Mouse (Mus musculus): Measurements from ENCODE around the gene Srcap. TPM values are rescaled to one million over a fixed set of nuclear protein-coding genes. Genes with fewer than 3 reads are reported as not detected.

Gene Srcap
- polyA plus RNA-seq, 1 experiment, result 106 TPM

- Histone ChIP-seq H3K4me3 (ENCODE audit: low read depth, low read length) (no peak overlapping the region), H3K36me3 (ENCODE audit: control insufficient read depth, insufficient read depth, low read length, poor library complexity, severe bottlenecking) (peaks cover 88% of the 10 kb centered on the region), H3K27ac (ENCODE audit: insufficient read depth, low read length) (no peak overlapping the region), H3K9ac (ENCODE audit: low read depth, poor library complexity, severe bottlenecking) (no peak overlapping the region), H3K9me3 (replicated peaks; ENCODE audit: control insufficient read depth, insufficient read depth, low read length, poor library complexity, severe bottlenecking) (no peaks in the 10 kb centered on the region), H3K27me3 (ENCODE audit: control insufficient read depth, insufficient read depth, low read length, poor library complexity, severe bottlenecking) (no peaks in the 10 kb centered on the region), H3K4me1 (ENCODE audit: control insufficient read depth, insufficient read depth, low read length) (no peaks in the 10 kb centered on the region)
- TF ChIP-seq EP300 (IDR thresholded peaks at IDR 0.05; ENCODE audit: insufficient read depth, low read depth, low read length) (no peak), POLR2A (IDR thresholded peaks at IDR 0.05; ENCODE audit: insufficient read depth, low read length) (no peak), CTCF (IDR thresholded peaks at IDR 0.05; ENCODE audit: low read depth, low read length) (no peak)
Measured at GRCm38 (mm10) chr7:127541671-127542070, 29.9 kb downstream of the Srcap start.

- Histone ChIP-seq H3K4me1 (ENCODE audit: control insufficient read depth, insufficient read depth, low read length) (no peaks in the 10 kb centered on the region), H3K27me3 (ENCODE audit: control insufficient read depth, insufficient read depth, low read length, poor library complexity, severe bottlenecking) (no peaks in the 10 kb centered on the region), H3K4me3 (ENCODE audit: low read depth, low read length) (no peak overlapping the region), H3K9me3 (replicated peaks; ENCODE audit: control insufficient read depth, insufficient read depth, low read length, poor library complexity, severe bottlenecking) (no peaks in the 10 kb centered on the region), H3K9ac (ENCODE audit: low read depth, poor library complexity, severe bottlenecking) (no peak overlapping the region), H3K27ac (ENCODE audit: insufficient read depth, low read length) (no peak overlapping the region), H3K36me3 (ENCODE audit: control insufficient read depth, insufficient read depth, low read length, poor library complexity, severe bottlenecking) (peaks cover 73% of the 10 kb centered on the region)
- no peak for TF ChIP-seq EP300 (IDR thresholded peaks at IDR 0.05; ENCODE audit: insufficient read depth, low read depth, low read length)
- no peak for TF ChIP-seq POLR2A (IDR thresholded peaks at IDR 0.05; ENCODE audit: insufficient read depth, low read length)
- TF ChIP-seq CTCF (IDR thresholded peaks at IDR 0.05; ENCODE audit: low read depth, low read length), result no peak
Measured at GRCm38 (mm10) chr7:127549116-127549835, 37.5 kb downstream of the Srcap start.

- TF ChIP-seq EP300 (IDR thresholded peaks at IDR 0.05; ENCODE audit: insufficient read depth, low read depth, low read length) (no peak), CTCF (IDR thresholded peaks at IDR 0.05; ENCODE audit: low read depth, low read length) (no peak), POLR2A (IDR thresholded peaks at IDR 0.05; ENCODE audit: insufficient read depth, low read length) (no peak)
- Histone ChIP-seq H3K27me3 (ENCODE audit: control insufficient read depth, insufficient read depth, low read length, poor library complexity, severe bottlenecking) (no peaks in the 10 kb centered on the region), H3K9me3 (replicated peaks; ENCODE audit: control insufficient read depth, insufficient read depth, low read length, poor library complexity, severe bottlenecking) (no peaks in the 10 kb centered on the region)
Measured at GRCm38 (mm10) chr7:127551558-127551957, 39.8 kb downstream of the Srcap start.

GRCm38 (mm10) chr7:127560580-127560979 lies 48.8 kb downstream of the Srcap start:
- H3K9me3 ChIP-seq (replicated peaks; ENCODE audit: control insufficient read depth, insufficient read depth, low read length, poor library complexity, severe bottlenecking), result no peaks in the 10 kb centered on the region
- peaks cover 25% of the 10 kb centered on the region for H3K36me3 ChIP-seq (ENCODE audit: control insufficient read depth, insufficient read depth, low read length, poor library complexity, severe bottlenecking)
- no peak overlapping the region for H3K27ac ChIP-seq (ENCODE audit: insufficient read depth, low read length)
- no peak overlapping the region for H3K4me3 ChIP-seq (ENCODE audit: low read depth, low read length)
- no peak overlapping the region for H3K9ac ChIP-seq (ENCODE audit: low read depth, poor library complexity, severe bottlenecking)
- H3K27me3 ChIP-seq (ENCODE audit: control insufficient read depth, insufficient read depth, low read length, poor library complexity, severe bottlenecking), result no peaks in the 10 kb centered on the region
- H3K4me1 ChIP-seq (ENCODE audit: control insufficient read depth, insufficient read depth, low read length), result peaks cover 2% of the 10 kb centered on the region
- TF ChIP-seq POLR2A (IDR thresholded peaks at IDR 0.05; ENCODE audit: insufficient read depth, low read length), result no peak
- TF ChIP-seq CTCF (IDR thresholded peaks at IDR 0.05; ENCODE audit: low read depth, low read length), result no peak
- no peak for TF ChIP-seq EP300 (IDR thresholded peaks at IDR 0.05; ENCODE audit: insufficient read depth, low read depth, low read length)

More at GRCm38 (mm10) chr7:127551558-127551957, 39.8 kb downstream of the Srcap start:
- Histone ChIP-seq H3K36me3 (ENCODE audit: control insufficient read depth, insufficient read depth, low read length, poor library complexity, severe bottlenecking) (peaks cover 69% of the 10 kb centered on the region), H3K27ac (ENCODE audit: insufficient read depth, low read length) (no peak overlapping the region), H3K4me3 (ENCODE audit: low read depth, low read length) (no peak overlapping the region), H3K9ac (ENCODE audit: low read depth, poor library complexity, severe bottlenecking) (no peak overlapping the region), H3K4me1 (ENCODE audit: control insufficient read depth, insufficient read depth, low read length) (no peaks in the 10 kb centered on the region)

GRCm38 (mm10) chr7:127561340-127561858 lies 49.6 kb downstream of the Srcap start, which contains the start of gene Tmem265:
TSS of gene Tmem265 (plus strand) at chr7:127561390.
- Histone ChIP-seq H3K27me3 (ENCODE audit: control insufficient read depth, insufficient read depth, low read length, poor library complexity, severe bottlenecking) (no peaks in the 10 kb centered on the region), H3K27ac (ENCODE audit: insufficient read depth, low read length) (no peak within 1 kb of the TSS), H3K4me3 (ENCODE audit: low read depth, low read length) (peak within 1 kb of the TSS; percentile 0; the same call in 1 of the 2 replicates), H3K4me1 (ENCODE audit: control insufficient read depth, insufficient read depth, low read length) (peaks cover 2% of the 10 kb centered on the region), H3K9me3 (replicated peaks; ENCODE audit: control insufficient read depth, insufficient read depth, low read length, poor library complexity, severe bottlenecking) (no peaks in the 10 kb centered on the region), H3K9ac (ENCODE audit: low read depth, poor library complexity, severe bottlenecking) (no peak within 1 kb of the TSS), H3K36me3 (ENCODE audit: control insufficient read depth, insufficient read depth, low read length, poor library complexity, severe bottlenecking) (peaks cover 27% of the 10 kb centered on the region)
- TF ChIP-seq POLR2A (IDR thresholded peaks at IDR 0.05; ENCODE audit: insufficient read depth, low read length), result no peak
- TF ChIP-seq EP300 (IDR thresholded peaks at IDR 0.05; ENCODE audit: insufficient read depth, low read depth, low read length), result no peak
- no peak for TF ChIP-seq CTCF (IDR thresholded peaks at IDR 0.05; ENCODE audit: low read depth, low read length)
